Mouse (Mus musculus): ENCODE results near the gene Zranb1. TPM values are rescaled to one million over a fixed set of nuclear protein-coding genes. Genes with fewer than 3 reads are reported as not detected.
A peak's percentile ranks its signal among the peaks of the same experiment; 100 is the strongest.

Gene Zranb1
- total RNA-seq, 2 experiments from 2014 or later: 43.5 to 45.2 TPM

DNA sequence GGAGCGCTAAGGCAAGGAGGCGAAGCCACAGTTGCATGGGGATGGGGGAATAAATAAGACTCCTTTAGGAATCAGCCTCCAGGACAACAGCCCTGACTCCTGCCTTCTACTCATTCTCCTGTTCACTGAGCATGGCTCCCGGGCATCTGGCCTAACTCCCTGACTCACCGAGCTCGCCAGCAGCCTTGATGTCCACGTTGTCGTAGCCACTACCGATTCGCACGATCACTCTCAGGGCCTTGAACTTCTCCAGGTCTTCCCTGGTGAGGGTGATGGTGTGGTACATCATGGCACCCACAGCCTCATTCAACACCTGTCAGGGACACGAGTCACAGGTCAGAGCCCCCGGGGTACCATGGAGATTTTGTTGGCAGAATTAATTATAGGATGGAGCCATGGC is 67.7 kb downstream of the Zranb1 start:
- DNase-seq (ENCODE audit: low spot score in 2 of 2): no peak

DNA sequence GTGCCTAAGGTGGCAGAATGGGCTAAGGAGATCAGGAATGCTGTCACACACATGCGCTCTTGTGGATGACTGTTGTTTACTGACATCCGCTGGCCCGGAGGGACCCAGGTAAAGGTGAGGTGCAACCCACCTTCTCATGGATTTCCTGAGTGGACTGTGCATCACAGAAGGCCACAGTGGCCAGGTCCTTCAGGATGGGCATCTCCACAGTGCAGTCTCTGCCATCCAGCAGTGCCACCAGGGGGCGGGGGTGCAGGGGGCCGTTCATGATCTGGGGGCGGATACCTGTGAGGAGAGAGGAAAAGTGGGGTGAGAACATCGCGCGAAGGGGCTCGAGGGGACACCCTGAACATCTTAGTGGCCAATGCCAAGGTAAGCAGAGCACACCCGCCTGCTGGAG is 68.1 kb downstream of the Zranb1 start:
- no peak for DNase-seq (ENCODE audit: low spot score in 2 of 2)

DNA sequence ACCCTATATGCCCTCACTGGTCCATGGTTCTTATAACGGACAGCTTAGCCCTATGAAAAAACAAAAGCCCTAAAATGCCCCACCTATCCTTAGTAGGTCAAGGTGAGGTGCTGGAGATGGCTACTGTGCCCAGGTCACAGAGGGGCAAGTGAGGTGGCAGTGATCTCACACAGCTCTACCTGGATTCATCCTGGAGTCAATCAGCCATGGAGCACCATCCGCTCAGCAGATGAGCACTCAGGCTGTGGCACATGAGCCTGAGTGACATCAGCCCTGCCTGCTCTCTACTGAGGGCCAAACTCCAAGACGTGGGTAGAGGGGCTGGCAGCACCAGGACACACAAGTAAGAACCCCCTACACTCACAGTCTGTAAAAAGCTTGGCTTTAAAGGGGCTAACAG is 70.4 kb downstream of the Zranb1 start:
- no peak for DNase-seq (ENCODE audit: low spot score in 2 of 2)

DNA sequence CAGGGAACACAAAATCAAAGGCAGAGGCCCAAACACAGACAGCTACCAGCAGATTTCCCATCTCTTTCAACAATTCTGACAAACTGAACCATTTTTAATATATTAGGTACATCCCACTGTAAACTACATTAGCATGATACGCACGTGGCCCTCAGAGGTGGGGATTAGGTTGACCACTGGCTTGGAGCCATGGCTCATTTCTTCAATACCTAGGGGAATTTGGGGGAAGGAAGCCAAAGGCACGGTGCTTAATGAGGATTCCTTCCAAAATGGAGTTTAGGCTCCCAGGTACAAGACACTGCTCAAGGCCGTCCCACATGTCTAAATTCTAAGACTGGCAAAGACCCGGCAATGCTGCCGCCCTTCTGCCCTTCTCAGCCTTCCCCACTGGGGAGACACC is 71.3 kb downstream of the Zranb1 start:
- no peak for DNase-seq (ENCODE audit: low spot score in 2 of 2)

DNA sequence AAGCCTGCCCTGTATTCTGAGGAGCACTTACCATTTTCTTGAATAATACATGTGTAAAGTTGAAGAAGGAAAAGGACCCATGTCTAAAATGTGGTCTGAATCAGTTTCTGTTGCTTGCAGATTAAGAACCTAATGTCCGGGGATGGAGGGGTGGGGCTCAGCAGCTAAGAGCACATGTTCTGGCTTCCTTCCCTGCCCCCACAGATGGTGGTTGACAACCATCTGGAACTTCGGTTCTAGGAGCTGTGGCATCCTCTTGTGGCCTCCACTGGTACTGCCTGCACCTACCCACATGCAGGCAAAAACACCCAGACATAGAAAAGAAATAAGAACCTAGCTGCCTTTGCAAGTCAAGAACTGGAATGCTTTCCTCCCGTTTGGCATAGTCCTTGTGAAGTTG is 72.5 kb downstream of the Zranb1 start:
- DNase-seq (ENCODE audit: low spot score in 2 of 2): peak; percentile 89 to 91

DNA sequence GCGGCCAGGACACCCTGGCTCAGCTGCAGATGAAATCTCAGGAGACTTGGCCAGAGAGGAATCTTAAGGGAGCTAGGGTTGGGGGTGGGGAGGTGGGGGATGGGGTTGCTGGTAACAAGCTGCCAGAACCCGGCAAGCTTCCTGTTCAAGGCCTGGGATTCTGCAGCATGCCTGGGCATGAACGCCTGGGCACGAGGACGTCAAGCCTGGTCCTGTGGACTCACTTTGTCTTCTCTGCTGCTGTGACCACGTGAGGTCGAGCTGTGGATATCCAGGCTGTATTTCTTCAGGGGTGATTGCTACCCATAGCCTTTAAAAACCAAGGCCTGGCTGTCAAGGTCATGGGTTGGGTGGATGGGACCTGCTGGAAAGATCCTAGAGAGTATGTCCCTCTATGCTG is 74.8 kb downstream of the Zranb1 start:
- DNase-seq (ENCODE audit: low spot score in 2 of 2): no peak

DNA sequence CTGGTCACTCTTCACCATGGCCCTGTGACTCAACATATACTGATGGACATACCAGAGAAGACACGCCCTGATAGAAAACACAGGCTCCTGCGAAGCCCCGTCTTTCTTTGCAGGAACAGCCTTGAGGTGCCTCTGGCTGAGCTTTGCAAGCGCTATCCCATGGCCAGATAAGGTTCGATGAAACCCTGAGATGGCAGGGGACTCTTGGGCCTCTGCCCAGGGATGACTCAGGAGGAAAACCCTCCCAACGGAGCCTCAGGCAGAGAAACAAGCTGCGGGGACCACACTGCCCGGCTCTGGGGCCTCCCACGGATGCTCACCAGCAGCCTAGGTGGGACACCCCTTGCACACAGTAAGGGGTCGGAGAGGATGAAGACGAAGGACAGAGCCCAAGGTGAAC is 76.4 kb downstream of the Zranb1 start:
- DNase-seq (ENCODE audit: low spot score in 2 of 2): peak in 1 of 2 experiments; percentile 21

DNA sequence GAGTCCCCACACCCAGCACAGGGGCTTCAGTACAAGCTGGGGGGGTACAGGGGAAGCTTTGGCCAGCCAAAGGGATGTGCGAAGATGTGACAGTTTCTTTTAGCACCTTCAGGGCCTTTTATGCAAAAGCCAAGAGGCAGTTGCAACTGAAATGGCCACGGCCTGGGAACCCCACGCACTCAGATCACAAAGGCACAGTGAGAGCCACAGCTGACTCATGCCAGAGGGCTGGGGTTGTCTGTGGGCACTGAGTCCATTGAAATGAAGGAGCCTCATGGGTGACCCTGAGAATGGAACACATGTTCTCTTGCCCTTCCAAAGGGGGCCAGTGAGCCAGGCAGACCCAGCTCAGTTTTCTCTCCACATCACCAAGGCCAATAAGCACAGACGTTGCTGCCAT is 77.7 kb downstream of the Zranb1 start:
- DNase-seq (ENCODE audit: low spot score in 2 of 2): no peak

DNA sequence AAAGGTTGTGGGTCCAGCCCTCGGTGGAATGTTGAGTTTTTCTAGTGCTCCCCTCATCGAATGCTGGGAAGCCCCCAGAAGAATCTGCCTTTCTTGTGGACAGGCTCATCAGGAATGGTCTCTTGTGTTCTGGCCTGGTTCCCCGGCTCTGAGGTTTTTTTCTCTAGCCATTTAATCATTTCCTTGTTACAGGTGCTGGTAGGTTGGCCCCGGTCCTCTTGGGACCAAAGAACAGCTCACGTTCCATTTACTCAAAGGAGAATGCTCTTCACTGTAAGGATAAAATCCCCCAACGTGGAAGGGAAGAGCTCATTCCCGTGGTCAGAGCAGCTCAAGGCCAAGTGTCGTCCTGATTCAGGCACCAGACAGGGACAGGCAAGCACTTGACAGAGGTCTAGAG is 78.7 kb downstream of the Zranb1 start:
- no peak for DNase-seq (ENCODE audit: low spot score in 2 of 2)

DNA sequence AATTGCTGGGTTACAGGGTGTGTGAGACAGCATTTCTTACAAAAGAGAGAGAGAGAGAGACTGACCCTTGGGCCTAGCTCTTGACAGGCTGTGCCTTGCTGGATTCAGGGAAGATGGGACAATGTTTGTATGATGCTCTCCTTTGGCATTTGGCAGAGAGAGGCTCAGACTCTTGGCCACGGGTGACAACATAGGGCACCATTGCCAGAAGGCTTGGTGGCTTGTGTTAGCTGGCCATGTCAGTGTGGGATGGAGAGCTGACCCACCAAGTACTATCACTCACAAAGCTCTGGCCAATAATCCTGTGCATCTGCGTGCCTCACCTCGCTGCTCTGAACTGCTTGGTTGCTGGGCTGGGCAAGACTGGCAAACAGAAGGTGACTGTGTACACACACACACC is 79.5 kb downstream of the Zranb1 start:
- no peak for DNase-seq (ENCODE audit: low spot score in 2 of 2)

DNA sequence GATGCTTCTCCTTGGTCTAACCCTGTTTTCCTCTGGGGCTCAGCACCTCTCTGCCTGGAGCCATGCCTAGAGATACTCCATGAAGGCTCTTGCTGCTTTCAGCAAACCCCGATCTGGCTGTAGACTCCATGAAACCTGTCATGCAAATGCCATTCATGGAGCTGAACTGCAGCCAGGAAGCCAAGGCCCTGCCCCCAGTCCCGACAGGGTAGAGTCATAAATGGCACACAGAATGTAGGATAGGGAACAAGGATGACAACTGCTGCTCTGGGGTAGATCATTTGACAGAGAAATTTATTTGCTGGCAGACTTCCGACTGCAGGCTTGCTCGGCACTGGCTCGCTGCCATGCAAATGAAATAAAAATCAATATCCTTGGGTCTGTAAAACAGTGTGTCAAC is 80.2 kb downstream of the Zranb1 start:
- no peak for DNase-seq (ENCODE audit: low spot score in 2 of 2)

DNA sequence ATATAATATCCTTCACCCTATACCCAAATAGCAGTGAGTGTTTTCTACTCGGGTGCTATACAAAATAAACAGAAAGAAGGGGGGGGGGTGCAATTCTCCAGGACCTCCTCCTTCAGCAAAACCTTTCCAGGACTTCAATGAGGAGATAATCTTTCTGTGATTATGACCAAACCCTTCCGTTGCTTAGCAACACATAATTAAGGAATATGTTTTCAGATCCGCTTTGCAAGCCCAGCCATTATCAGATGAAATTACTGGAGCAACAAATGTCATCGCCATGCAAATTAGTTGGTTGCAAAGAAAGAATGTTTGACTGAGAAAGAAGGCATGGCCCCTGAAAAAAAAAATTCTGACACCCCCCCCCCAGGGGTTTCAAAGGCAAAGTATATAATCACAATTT is 80.7 kb downstream of the Zranb1 start:
- DNase-seq (ENCODE audit: low spot score in 2 of 2): no peak

DNA sequence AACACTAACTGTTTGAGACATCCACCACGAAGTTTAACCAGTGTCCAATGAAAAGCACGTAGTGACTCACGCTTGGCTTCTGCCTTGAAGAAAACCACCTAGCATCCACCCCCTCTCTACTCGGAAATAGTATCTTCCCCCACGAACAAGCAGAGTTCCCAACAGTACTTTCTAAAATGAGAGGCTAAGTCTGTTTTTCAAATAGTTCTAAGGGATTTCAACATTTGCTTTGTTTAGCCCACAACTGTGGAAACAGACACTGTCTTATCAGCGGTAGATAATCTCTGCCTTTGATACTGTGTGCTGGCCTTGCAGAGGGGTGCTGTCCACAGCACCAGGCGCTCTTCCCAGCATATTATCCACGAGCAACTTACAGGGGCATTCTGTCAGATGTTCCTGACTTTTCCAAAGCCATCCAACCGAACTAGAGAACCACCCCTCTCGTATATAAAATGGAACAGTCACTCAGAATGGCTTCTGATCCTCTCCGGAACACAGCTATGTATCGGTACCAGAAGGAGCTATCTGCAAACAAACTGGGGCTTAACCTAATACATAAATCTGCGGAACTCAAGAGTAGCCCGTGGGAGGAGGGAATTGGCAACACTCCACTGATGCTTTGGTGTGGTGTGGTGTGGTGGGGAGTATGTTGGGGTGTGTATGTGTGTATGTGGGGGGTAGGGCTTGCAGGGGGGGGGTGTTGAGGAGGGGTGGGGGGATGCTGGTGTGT is 81.9 kb downstream of the Zranb1 start:
- DNase-seq (ENCODE audit: low spot score in 2 of 2): peak; percentile 44 to 57

DNA sequence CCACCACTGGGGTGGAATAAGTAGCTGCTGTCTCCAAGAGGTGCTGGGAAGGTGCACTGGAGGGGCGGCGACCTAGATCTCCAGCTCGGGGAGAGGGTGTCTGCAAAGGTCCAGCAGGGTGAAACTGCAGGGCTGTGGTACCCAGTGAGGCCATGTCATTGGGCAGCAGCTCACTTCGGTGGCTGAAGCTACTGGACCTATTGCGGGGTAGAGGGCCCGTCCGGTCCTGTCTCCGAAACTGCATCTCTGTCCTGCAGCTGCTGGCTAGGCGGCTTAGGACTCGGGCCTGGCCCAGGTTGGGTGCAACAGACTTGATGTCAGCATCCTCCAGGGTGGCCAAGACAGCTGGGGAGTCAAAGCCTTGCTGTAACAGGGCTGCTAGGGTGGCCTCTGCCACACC is 83.0 kb downstream of the Zranb1 start:
- no peak for DNase-seq (ENCODE audit: low spot score in 2 of 2)

DNA sequence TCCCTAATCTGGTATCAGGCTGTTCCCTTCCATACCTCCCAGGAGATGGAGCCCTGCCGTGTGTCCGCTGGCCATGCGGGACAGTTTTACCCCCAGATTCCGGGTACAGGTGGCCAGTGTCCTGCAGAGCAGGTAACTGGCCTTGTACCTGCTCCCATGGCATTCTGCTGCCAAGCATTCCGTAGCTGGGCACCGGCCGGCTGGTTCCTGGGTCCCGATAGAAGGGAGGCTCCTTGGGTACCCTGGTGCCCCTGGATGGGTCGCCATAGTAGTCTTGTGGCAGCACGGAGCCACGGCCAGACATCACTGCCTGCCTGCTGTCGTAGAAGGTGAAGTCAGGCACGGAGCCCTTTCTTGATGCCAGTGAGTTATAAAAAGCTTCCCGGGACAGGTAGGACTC is 83.7 kb downstream of the Zranb1 start:
- DNase-seq (ENCODE audit: low spot score in 2 of 2): no peak

DNA sequence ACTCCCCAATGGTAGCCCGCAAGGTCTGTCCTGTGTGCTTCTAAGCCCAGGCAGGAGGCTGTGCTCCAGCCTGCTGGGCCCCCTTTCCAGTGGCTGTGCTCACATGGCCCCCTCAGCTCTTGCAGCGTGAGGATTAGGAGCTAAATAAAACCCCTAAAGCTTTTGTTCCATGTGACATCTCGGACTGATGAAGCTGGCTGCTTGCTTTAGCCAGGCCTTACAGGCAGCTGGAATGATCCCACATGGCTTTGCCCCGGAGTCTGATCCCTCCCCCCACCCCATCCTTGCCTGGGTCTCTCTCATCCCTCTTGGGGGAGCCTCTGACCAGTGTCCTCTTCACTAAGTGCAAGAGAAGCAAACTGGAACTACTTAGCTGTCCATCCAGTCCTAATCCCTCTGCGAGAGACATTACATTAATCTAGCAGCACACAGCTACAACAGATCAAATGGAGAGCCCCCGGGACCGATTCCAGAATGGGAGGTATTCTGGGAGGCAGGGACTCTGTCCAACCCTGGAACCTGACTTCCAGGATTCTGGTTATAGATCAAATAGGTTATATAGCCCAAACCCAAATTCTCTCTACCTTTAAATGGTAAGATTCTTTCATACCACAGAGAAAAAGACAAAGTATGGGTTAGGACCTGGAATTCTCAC is 84.6 kb downstream of the Zranb1 start:
- no peak for DNase-seq (ENCODE audit: low spot score in 2 of 2)

DNA sequence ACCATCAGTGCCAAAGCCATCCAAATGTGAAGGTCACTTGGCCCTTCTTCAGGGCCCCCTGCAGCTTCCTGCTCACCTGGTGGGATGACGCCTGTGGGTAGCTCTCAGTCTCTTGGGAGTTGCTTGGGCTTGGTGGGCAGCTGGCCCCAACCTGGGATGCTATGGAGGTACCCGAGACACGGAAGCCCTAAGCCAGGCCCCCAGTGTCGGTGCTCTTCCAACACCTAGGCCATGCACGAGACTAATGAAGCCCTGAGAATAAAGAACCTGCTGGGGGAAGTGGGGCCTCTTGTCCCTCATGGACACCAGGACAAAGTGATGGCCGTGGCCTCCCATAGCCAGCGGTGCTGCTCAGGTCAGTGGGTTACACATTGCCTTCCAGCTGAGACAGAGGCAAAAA is 88.0 kb downstream of the Zranb1 start:
- no peak for DNase-seq (ENCODE audit: low spot score in 2 of 2)

DNA sequence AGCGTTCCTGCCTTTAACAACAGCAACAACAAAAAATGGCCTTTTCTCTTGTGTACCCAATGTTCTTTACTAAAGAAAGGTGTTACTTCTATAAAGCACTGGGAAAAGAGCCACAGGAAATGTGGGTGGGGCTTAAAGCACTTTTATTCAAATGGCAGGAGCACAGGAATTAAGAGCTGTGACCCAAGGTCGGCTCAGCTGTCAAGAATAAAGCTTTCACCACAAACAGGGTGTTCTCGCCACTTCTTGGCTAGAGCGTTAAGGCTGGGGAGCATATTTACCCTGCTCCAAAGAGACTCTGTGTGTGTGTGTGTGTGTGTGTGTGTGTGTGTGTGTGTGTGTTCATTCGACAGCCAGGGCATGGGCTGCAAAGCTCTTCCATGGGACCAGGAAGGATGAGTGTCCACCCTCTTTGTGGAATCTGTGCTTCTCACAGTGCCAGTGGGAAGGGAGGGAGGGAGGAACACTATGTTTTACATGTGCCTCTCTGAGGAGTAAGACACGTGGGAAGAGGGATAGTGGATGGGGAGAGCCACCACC is 88.6 kb downstream of the Zranb1 start:
- DNase-seq (ENCODE audit: low spot score in 2 of 2): no peak

DNA sequence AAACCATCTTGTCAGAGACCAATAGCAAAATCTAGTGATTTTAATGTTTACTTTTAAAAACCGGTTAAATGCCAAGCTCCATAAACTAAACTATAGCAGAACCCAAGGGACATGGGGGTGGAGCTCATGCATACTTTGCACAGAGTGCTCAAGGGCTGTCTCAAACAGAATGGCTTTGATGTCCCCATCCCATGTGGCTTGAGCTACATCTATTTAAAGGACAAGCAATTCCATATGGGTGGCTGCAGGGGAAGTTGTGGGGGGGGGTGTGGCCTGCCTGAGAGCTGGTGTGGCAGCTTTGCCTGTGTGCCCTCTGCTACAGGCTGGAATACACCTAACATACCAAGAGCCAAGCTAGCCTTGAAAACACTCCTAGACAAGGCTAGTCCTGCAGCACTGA is 93.8 kb downstream of the Zranb1 start:
- DNase-seq (ENCODE audit: low spot score in 2 of 2): no peak

DNA sequence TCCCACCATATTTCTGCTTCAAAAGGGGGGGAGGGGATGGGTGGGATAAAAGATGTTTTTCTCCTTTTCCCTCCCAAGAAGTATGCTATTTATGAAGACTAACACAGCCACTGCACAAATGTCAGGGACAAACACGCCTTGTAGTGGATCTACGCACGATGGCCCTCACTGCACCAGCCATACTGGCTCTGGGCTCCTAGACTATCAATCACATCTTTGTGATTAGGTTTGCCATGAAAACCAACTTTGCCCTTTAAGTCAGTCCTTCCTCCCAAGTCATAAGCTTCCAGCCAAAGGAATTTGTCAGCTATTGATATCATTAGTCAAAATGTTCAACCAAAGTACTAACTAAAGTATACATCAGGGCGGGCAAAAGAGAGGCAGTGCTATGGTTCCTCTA is 97.0 kb downstream of the Zranb1 start:
- no peak for DNase-seq (ENCODE audit: low spot score in 2 of 2)

DNA sequence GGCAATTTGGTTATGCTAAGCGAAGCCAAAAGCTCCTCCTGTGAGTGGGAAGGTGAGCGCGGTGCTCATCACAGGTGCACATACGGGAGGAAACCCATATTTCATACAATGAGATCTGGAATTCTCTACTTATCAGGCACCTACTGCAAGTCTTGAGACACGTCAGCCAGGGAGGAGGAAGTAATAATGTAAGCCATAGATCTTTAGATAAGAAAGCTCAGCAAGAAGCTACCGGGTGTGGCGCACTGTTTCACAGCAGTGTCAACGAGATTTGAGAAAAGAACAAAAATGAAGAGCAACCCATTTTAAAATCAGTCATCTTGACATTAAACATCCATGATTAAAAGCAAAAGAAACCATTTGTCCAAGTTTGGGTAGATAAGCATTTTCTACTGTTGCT is 98.1 kb downstream of the Zranb1 start:
- DNase-seq (ENCODE audit: low spot score in 2 of 2): no peak

DNA sequence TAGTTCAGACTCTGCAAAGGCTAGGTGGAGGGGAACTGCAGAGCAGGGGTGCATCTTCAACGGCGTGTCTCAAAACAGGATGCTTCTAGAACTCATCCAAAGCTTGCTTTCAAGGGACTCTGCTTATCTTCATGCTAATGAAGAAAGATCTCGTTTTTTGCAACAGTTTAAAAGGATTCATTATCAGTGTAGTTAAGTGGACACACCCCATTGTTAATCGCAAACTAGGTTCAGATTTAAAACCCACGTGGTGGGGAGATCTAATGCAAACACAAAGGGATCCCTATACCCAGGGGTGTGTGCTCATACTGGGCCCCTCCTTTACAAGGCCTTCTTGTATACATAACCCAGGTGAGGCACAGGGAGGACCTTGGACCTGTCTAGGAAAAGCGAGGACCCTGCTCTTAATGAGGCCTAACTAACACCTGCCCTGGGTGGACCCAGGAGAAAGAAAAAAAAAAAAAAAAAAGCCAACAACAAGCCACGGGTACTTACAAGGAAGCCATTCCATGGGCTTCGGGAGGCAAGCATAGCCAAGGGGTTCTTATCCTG is 98.6 kb downstream of the Zranb1 start:
- DNase-seq (ENCODE audit: low spot score in 2 of 2): no peak
